Mouse (Mus musculus) kidney, postnatal 0 days (tissue): Measurements from ENCODE around the gene Ppp2r5e. TPM values are rescaled to one million over a fixed set of nuclear protein-coding genes. Genes with fewer than 3 reads are reported as not detected.

ENCODE experiments used
- ATAC-seq: fragments of 200-750 bp; cut with Nextera tagmentation; replicated peaks from 2 replicates; pipeline ENCODE4 v1.8.0; 2017; ENCODE audit warnings: low read depth, moderate number of reproducible peaks, moderate TSS enrichment, moderate library complexity; ENCODE audit not compliant: low FRiP score
- DNase-seq: peaks from one replicate; pipeline ENCODE4 v3.0.0-alpha.2; 2016; ENCODE audit warnings: low spot score
- H3K27ac ChIP-seq: fragments of 300-500 bp; sonication (generic); 2 replicates; pipeline ENCODE4 v1.5.1; 2014; ENCODE audit warnings: mild to moderate bottlenecking
- H3K27me3 ChIP-seq: fragments of 300-500 bp; sonication (generic); 2 replicates; pipeline ENCODE4 v1.6.1; 2014; ENCODE audit warnings: low read length, mixed read lengths; ENCODE audit not compliant: insufficient read depth
- H3K36me3 ChIP-seq: fragments of 300-500 bp; sonication (generic); 2 replicates; pipeline ENCODE4 v1.6.1; 2014; ENCODE audit warnings: low read length, mixed read lengths; ENCODE audit not compliant: insufficient read depth
- H3K4me1 ChIP-seq: fragments of 300-500 bp; sonication (generic); replicated peaks from 2 replicates; pipeline ENCODE4 v1.6.1; 2014; ENCODE audit warnings: antibody characterized with exemption, low read length, mixed read lengths; ENCODE audit not compliant: insufficient read depth
- H3K4me2 ChIP-seq: fragments of 300-500 bp; sonication (generic); 2 replicates; pipeline ENCODE4 v1.6.1; 2014; ENCODE audit warnings: mild to moderate bottlenecking, low read length, moderate library complexity, mixed read lengths
- H3K4me3 ChIP-seq: fragments of 300-500 bp; sonication (generic); replicated peaks from 2 replicates; pipeline ENCODE4 v1.5.1; 2014; ENCODE audit warnings: low read depth, low read length
- H3K9ac ChIP-seq: fragments of 300-500 bp; sonication (generic); 2 replicates; pipeline ENCODE4 v1.6.1; 2014; ENCODE audit warnings: low read depth, low read length
- H3K9me3 ChIP-seq: fragments of 300-500 bp; sonication (generic); replicated peaks from 2 replicates; pipeline ENCODE4 v1.6.1; 2016; ENCODE audit warnings: low read length, inconsistent platforms, mixed read lengths
- CTCF ChIP-seq: IDR thresholded peaks from 2 replicates; pipeline ENCODE4 v1.5.1; 2016; ENCODE audit warnings: antibody characterized with exemption, low read depth, mild to moderate bottlenecking, moderate library complexity
- WGBS: fragments of 180-500 bp; shearing (Covaris S2); extraction: QIAGEN DNeasy Blood & Tissue Kit; methylation state at CpG from one replicate; pipeline ENCODE4 v1.1.7; 2014; 5-methylcytosine and 5-hydroxymethylcytosine counted together
- polyA plus RNA-seq: library from polyadenylated mRNA; unstranded; fragments of >200 nt; fragmentation: Nextera tagmentation; extraction: Ambion mirVana; gene quantifications from 2 replicates; pipeline ENCODE4 v1.2.1, GENCODE M21; 2015

Gene Ppp2r5e
- polyA plus RNA-seq, 1 experiment from 2014 or later: 16.0 TPM

DNA sequence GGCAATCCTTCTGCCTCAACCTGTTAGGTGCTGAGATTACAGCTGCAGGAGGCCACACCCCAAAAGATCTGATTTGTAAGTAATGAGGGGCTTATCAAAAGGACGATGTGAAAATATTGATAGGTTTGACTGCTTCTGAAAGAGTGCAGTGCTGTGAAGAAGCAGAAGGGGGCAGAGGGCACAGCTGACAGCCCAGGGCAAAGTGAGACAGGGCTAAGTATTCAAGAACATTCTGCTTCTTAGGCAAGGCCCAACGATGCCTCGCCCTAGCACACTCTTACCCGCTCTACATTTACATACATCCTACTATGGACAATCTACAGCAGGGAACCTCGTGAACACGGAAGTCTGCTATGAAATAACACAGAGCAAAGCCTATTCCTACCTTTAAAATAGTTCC lies 128.2 kb downstream of the Ppp2r5e start:
- Histone ChIP-seq H3K4me2 (no peak overlapping the region), H3K4me1 (no peaks in the 10 kb centered on the region), H3K9me3 (no peaks in the 10 kb centered on the region), H3K27ac (no peak overlapping the region), H3K9ac (no peak overlapping the region), H3K27me3 (no peaks in the 10 kb centered on the region), H3K4me3 (no peak overlapping the region), H3K36me3 (peaks cover 24% of the 10 kb centered on the region; the same call in 1 of the 2 replicates)
- no peak for DNase-seq
- WGBS: 89% methylated on average over 6 of the region's 6 CpGs
- no peak for ATAC-seq
- peak; percentile 34; the same call in 1 of the 2 replicates for TF ChIP-seq CTCF

DNA sequence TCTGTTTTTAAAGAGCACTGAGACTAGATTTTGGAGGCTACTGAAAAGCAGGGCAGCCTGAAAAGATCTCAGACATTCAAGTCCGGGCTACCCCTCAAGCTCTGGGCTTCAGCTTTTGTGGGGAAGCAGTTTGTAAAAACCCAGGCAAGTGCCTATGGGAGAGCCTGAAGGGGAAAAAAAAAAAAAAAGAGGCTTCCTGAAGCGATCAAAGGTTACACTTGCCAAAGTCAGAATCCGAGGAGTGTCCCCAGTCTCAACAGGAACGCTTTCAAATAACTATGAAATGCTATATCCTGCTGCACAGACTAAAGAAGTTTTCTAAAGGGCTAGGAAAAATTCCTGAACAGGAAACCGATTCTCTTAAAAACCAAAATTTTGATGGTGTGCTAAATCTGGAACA lies 128.9 kb downstream of the Ppp2r5e start:
- ATAC-seq (no peak), DNase-seq (no peak)
- Histone ChIP-seq H3K27ac (no peak overlapping the region), H3K27me3 (no peaks in the 10 kb centered on the region), H3K9ac (no peak overlapping the region), H3K9me3 (no peaks in the 10 kb centered on the region), H3K4me2 (no peak overlapping the region), H3K36me3 (peaks cover 28% of the 10 kb centered on the region; the same call in 1 of the 2 replicates), H3K4me1 (no peaks in the 10 kb centered on the region), H3K4me3 (no peak overlapping the region)
- WGBS: 80% methylated on average over 5 of the region's 5 CpGs
- no peak for TF ChIP-seq CTCF

- Histone ChIP-seq H3K27me3 (no peaks in the 10 kb centered on the region), H3K4me2 (no peak overlapping the region), H3K27ac (no peak overlapping the region), H3K9ac (no peak overlapping the region), H3K4me1 (no peaks in the 10 kb centered on the region), H3K36me3 (peaks cover 35% of the 10 kb centered on the region; the same call in 1 of the 2 replicates), H3K9me3 (no peaks in the 10 kb centered on the region), H3K4me3 (no peak overlapping the region)
- WGBS: 86% methylated on average over 7 of the region's 7 CpGs
- ATAC-seq (no peak), DNase-seq (no peak)
- no peak for TF ChIP-seq CTCF
Observed at GRCm38 (mm10) chr12:75466206-75466605, 129.8 kb downstream of the Ppp2r5e start.

DNA sequence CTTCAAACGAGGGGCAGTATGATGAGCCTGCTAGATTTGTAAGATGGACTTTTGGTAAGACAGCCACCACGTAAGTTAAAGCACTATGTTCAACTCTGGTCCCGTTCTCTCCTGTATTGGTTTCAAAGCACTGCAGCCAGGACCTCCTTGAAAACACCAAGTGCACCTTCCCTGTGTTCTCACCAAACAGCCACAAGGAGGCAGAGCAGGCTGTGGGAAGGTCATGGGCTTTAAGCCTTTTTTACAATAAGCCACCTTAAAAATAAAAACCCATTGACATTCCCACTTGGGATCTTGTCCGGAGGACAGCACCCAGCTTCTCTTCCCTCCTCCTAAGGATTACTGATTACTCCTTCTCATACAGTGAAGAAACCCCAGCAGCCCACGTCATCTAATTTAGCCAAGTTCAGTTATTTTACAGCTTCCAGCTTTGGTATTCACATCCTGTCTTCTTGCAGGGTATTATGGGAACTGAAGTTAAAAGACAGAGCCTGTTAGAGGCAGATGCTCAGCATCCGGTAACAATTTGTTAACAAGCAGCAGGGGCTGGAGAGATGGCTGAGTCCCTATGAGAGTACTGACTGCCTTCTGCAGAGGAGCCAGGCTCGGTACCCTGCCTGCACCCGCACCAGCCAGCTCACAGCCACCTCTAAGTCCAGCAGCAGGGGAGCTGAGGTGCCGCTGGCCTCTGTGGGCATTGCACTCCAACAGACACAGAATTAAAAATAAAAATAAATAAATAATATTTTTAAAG lies 131.9 kb downstream of the Ppp2r5e start:
- H3K36me3 ChIP-seq: peaks cover 47% of the 10 kb centered on the region
- H3K4me1 ChIP-seq: no peaks in the 10 kb centered on the region
- H3K4me3 ChIP-seq: no peak overlapping the region
- ATAC-seq (peak; percentile 57), DNase-seq (peak; percentile 64)
- no peaks in the 10 kb centered on the region for H3K27me3 ChIP-seq
- H3K9ac ChIP-seq: no peak overlapping the region
- H3K4me2 ChIP-seq: no peak overlapping the region
- H3K9me3 ChIP-seq: no peaks in the 10 kb centered on the region
- no peak overlapping the region for H3K27ac ChIP-seq
- TF ChIP-seq CTCF: peak; percentile 82
- 80% methylated on average over 9 of the region's 9 CpGs for WGBS

DNA sequence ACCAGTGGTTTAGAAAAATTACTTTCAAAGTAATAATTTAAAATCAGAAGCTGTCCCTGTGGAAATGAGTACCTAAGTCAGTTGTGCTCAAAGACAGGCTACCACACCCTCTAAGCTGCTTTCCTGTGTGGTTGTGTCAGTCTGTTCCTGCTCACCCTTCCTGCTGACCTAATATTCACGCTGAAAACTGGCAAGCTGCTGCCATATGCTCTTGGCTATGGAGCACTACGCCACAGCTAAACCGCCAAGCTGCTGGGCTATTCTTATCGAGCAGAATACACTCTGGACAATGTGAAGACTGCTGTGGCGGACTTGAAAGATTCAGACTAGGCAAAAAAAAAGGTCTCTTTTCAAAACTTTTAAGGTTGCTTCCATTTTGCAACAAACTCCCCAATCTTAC lies 135.5 kb downstream of the Ppp2r5e start:
- Histone ChIP-seq H3K9me3 (no peaks in the 10 kb centered on the region), H3K9ac (no peak overlapping the region), H3K27ac (no peak overlapping the region), H3K4me2 (no peak overlapping the region), H3K27me3 (no peaks in the 10 kb centered on the region), H3K4me3 (no peak overlapping the region), H3K4me1 (no peaks in the 10 kb centered on the region), H3K36me3 (peaks cover 40% of the 10 kb centered on the region)
- ATAC-seq (no peak), DNase-seq (no peak)
- TF ChIP-seq CTCF: no peak
- 86% methylated on average over 5 of the region's 5 CpGs for WGBS

GRCm38 (mm10) chr12:75459656-75460055 lies 136.4 kb downstream of the Ppp2r5e start:
- WGBS: 92% methylated on average over 5 of the region's 5 CpGs
- DNase-seq: no peak
- Histone ChIP-seq H3K4me1 (no peaks in the 10 kb centered on the region), H3K9me3 (no peaks in the 10 kb centered on the region), H3K27ac (no peak overlapping the region), H3K4me3 (no peak overlapping the region), H3K4me2 (no peak overlapping the region), H3K36me3 (peaks cover 32% of the 10 kb centered on the region), H3K9ac (no peak overlapping the region), H3K27me3 (no peaks in the 10 kb centered on the region)
- no peak for TF ChIP-seq CTCF
- no peak for ATAC-seq

DNA sequence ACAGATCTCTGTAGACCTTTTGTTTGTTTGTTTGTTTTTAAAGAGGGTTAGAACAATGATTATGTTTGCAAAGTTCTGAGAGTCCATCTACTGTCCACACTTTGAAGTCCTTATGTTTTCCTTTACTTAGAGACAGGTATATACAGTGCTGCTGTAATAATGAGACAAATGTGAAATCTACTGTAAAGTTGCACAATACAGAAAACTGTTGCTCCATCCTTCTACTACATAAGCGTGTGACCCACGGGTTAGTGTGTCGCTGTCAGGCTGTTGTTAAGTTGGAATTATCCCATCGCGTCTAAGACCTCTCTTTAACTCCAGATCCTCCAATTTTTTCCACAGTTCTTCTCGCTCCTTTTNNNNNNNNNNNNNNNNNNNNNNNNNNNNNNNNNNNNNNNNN lies 142.6 kb downstream of the Ppp2r5e start:
- Histone ChIP-seq H3K27me3 (no peaks in the 10 kb centered on the region), H3K4me3 (no peak overlapping the region), H3K9ac (no peak overlapping the region), H3K27ac (no peak overlapping the region), H3K9me3 (no peaks in the 10 kb centered on the region), H3K4me2 (no peak overlapping the region), H3K4me1 (no peaks in the 10 kb centered on the region), H3K36me3 (peaks cover 15% of the 10 kb centered on the region)
- WGBS: 89% methylated on average over 6 of the region's 6 CpGs
- TF ChIP-seq CTCF: no peak
- DNase-seq (no peak), ATAC-seq (no peak)
